Mouse (Mus musculus): ENCODE results near the gene Epm2aip1. TPM values are rescaled to one million over a fixed set of nuclear protein-coding genes. Genes with fewer than 3 reads are reported as not detected.

The Epm2aip1 gene
- polyA plus RNA-seq, 1 experiment from 2014 or later = 71.7 TPM

- peak overlapping the region; percentile 75 for H3K9ac ChIP-seq (ENCODE audit: low read depth, low read length)
- peak; percentile 61 for ATAC-seq
- no peaks in the 10 kb centered on the region; the same call in 1 of the 2 replicates for H3K9me3 ChIP-seq (replicated peaks; ENCODE audit: control insufficient read depth, low read length, poor library complexity, severe bottlenecking)
- peaks cover 2% of the 10 kb centered on the region for H3K4me1 ChIP-seq (ENCODE audit: control insufficient read depth, insufficient read depth, low read length)
- peak overlapping the region; percentile 62 for H3K4me3 ChIP-seq (ENCODE audit: low read depth, low read length)
- 3% methylated on average over 74 of the region's 98 CpGs for WGBS
- H3K27ac ChIP-seq (ENCODE audit: low read length) = peak overlapping the region; percentile 53; the same call in 1 of the 2 replicates
- H3K27me3 ChIP-seq (ENCODE audit: control insufficient read depth, insufficient read depth, low read depth, low read length) = peaks cover 30% of the 10 kb centered on the region
- peak overlapping the region; percentile 84 for H3K4me2 ChIP-seq (ENCODE audit: low read length)
- H3K36me3 ChIP-seq (ENCODE audit: control insufficient read depth, insufficient read depth, low read length) = 0 out of 2 replicates have a peak, but pooled peaks cover 3% of the 10 kb centered on the region
Measured at GRCm38 (mm10) chr9:111311843-111312441, 40.2 kb downstream of the Epm2aip1 start.

GRCm38 (mm10) chr9:111312442-111313141, 40.9 kb downstream of the Epm2aip1 start:
- peak; percentile 74 for ATAC-seq
- peaks cover 30% of the 10 kb centered on the region for H3K27me3 ChIP-seq (ENCODE audit: control insufficient read depth, insufficient read depth, low read depth, low read length)
- under 1% methylated on average over 32 of the region's 59 CpGs for WGBS

GRCm38 (mm10) chr9:111313299-111313698, 41.6 kb downstream of the Epm2aip1 start:
- ATAC-seq = no peak
- H3K9ac ChIP-seq (ENCODE audit: low read depth, low read length) = no peak overlapping the region
- peak overlapping the region; percentile 62 for H3K4me3 ChIP-seq (ENCODE audit: low read depth, low read length)
- H3K27ac ChIP-seq (ENCODE audit: low read length) = no peak overlapping the region
- peak overlapping the region; percentile 84 for H3K4me2 ChIP-seq (ENCODE audit: low read length)
- H3K27me3 ChIP-seq (ENCODE audit: control insufficient read depth, insufficient read depth, low read depth, low read length) = peaks cover 30% of the 10 kb centered on the region
- 16% methylated on average over 5 of the region's 6 CpGs for WGBS
- H3K36me3 ChIP-seq (ENCODE audit: control insufficient read depth, insufficient read depth, low read length) = 0 out of 2 replicates have a peak, but pooled peaks cover 3% of the 10 kb centered on the region
- no peaks in the 10 kb centered on the region; the same call in 1 of the 2 replicates for H3K9me3 ChIP-seq (replicated peaks; ENCODE audit: control insufficient read depth, low read length, poor library complexity, severe bottlenecking)
- H3K4me1 ChIP-seq (ENCODE audit: control insufficient read depth, insufficient read depth, low read length) = peaks cover 2% of the 10 kb centered on the region

More at GRCm38 (mm10) chr9:111312442-111313141, 40.9 kb downstream of the Epm2aip1 start:
- peak overlapping the region; percentile 75 for H3K9ac ChIP-seq (ENCODE audit: low read depth, low read length)
- H3K36me3 ChIP-seq (ENCODE audit: control insufficient read depth, insufficient read depth, low read length) = 0 out of 2 replicates have a peak, but pooled peaks cover 3% of the 10 kb centered on the region
- peak overlapping the region; percentile 62 for H3K4me3 ChIP-seq (ENCODE audit: low read depth, low read length)
- peak overlapping the region; percentile 53; the same call in 1 of the 2 replicates for H3K27ac ChIP-seq (ENCODE audit: low read length)
- no peaks in the 10 kb centered on the region; the same call in 1 of the 2 replicates for H3K9me3 ChIP-seq (replicated peaks; ENCODE audit: control insufficient read depth, low read length, poor library complexity, severe bottlenecking)
- H3K4me1 ChIP-seq (ENCODE audit: control insufficient read depth, insufficient read depth, low read length) = peaks cover 2% of the 10 kb centered on the region
- H3K4me2 ChIP-seq (ENCODE audit: low read length) = peak overlapping the region; percentile 84

GRCm38 (mm10) chr9:111313793-111314192, 42.1 kb downstream of the Epm2aip1 start:
- ATAC-seq = no peak
- Histone ChIP-seq H3K4me2 (ENCODE audit: low read length) (peak overlapping the region; percentile 84; the same call in 1 of the 2 replicates), H3K27me3 (ENCODE audit: control insufficient read depth, insufficient read depth, low read depth, low read length) (peaks cover 30% of the 10 kb centered on the region), H3K9me3 (replicated peaks; ENCODE audit: control insufficient read depth, low read length, poor library complexity, severe bottlenecking) (no peaks in the 10 kb centered on the region; the same call in 1 of the 2 replicates), H3K4me1 (ENCODE audit: control insufficient read depth, insufficient read depth, low read length) (peaks cover 2% of the 10 kb centered on the region), H3K36me3 (ENCODE audit: control insufficient read depth, insufficient read depth, low read length) (0 out of 2 replicates have a peak, but pooled peaks cover 3% of the 10 kb centered on the region), H3K4me3 (ENCODE audit: low read depth, low read length) (no peak overlapping the region), H3K27ac (ENCODE audit: low read length) (no peak overlapping the region), H3K9ac (ENCODE audit: low read depth, low read length) (no peak overlapping the region)
- 24% methylated on average over 5 of the region's 5 CpGs for WGBS

GRCm38 (mm10) chr9:111314219-111314618, 42.5 kb downstream of the Epm2aip1 start:
- Histone ChIP-seq H3K27ac (ENCODE audit: low read length) (no peak overlapping the region), H3K4me3 (ENCODE audit: low read depth, low read length) (no peak overlapping the region), H3K27me3 (ENCODE audit: control insufficient read depth, insufficient read depth, low read depth, low read length) (peaks cover 30% of the 10 kb centered on the region), H3K9me3 (replicated peaks; ENCODE audit: control insufficient read depth, low read length, poor library complexity, severe bottlenecking) (no peaks in the 10 kb centered on the region; the same call in 1 of the 2 replicates), H3K36me3 (ENCODE audit: control insufficient read depth, insufficient read depth, low read length) (0 out of 2 replicates have a peak, but pooled peaks cover 3% of the 10 kb centered on the region), H3K9ac (ENCODE audit: low read depth, low read length) (no peak overlapping the region), H3K4me2 (ENCODE audit: low read length) (no peak overlapping the region), H3K4me1 (ENCODE audit: control insufficient read depth, insufficient read depth, low read length) (peaks cover 2% of the 10 kb centered on the region)
- ATAC-seq = no peak
- WGBS = 32% methylated on average over 5 of the region's 5 CpGs

GRCm38 (mm10) chr9:111320912-111321311, 49.2 kb downstream of the Epm2aip1 start:
- H3K4me3 ChIP-seq (ENCODE audit: low read depth, low read length) = no peak overlapping the region
- no peaks in the 10 kb centered on the region; the same call in 1 of the 2 replicates for H3K27me3 ChIP-seq (ENCODE audit: control insufficient read depth, insufficient read depth, low read depth, low read length)
- WGBS = 85% methylated on average over 4 of the region's 4 CpGs
- H3K27ac ChIP-seq (ENCODE audit: low read length) = no peak overlapping the region
- H3K9ac ChIP-seq (ENCODE audit: low read depth, low read length) = no peak overlapping the region
- H3K4me1 ChIP-seq (ENCODE audit: control insufficient read depth, insufficient read depth, low read length) = no peaks in the 10 kb centered on the region
- H3K9me3 ChIP-seq (replicated peaks; ENCODE audit: control insufficient read depth, low read length, poor library complexity, severe bottlenecking) = no peaks in the 10 kb centered on the region
- no peaks in the 10 kb centered on the region for H3K36me3 ChIP-seq (ENCODE audit: control insufficient read depth, insufficient read depth, low read length)
- no peak overlapping the region for H3K4me2 ChIP-seq (ENCODE audit: low read length)
- ATAC-seq = no peak

- no peak overlapping the region for H3K27ac ChIP-seq (ENCODE audit: low read length)
- WGBS = 72% methylated on average over 2 of the region's 2 CpGs
- no peak for ATAC-seq
- H3K4me1 ChIP-seq (ENCODE audit: control insufficient read depth, insufficient read depth, low read length) = no peaks in the 10 kb centered on the region
- no peaks in the 10 kb centered on the region for H3K36me3 ChIP-seq (ENCODE audit: control insufficient read depth, insufficient read depth, low read length)
- H3K9ac ChIP-seq (ENCODE audit: low read depth, low read length) = no peak overlapping the region
- no peaks in the 10 kb centered on the region for H3K9me3 ChIP-seq (replicated peaks; ENCODE audit: control insufficient read depth, low read length, poor library complexity, severe bottlenecking)
- no peaks in the 10 kb centered on the region; the same call in 1 of the 2 replicates for H3K27me3 ChIP-seq (ENCODE audit: control insufficient read depth, insufficient read depth, low read depth, low read length)
- no peak overlapping the region for H3K4me2 ChIP-seq (ENCODE audit: low read length)
- no peak overlapping the region for H3K4me3 ChIP-seq (ENCODE audit: low read depth, low read length)
Measured at GRCm38 (mm10) chr9:111324881-111325280, 53.2 kb downstream of the Epm2aip1 start.

Measured in midbrain, embryonic 16.5 days (tissue).